Mouse (Mus musculus) Patski (cell line): ENCODE measurements around the gene Tmem44. TPM values are rescaled to one million over a fixed set of nuclear protein-coding genes. Genes with fewer than 3 reads are reported as not detected.
A peak's percentile ranks its signal among the peaks of the same experiment; 100 is the strongest.

Source experiments
- ATAC-seq: fragments of 100-300 bp; one replicate; pipeline ENCODE4 v1.8.0; 2021
- CTCF ChIA-PET: fragments of 350-600 bp; sonication (Branson Sonifier 250); formaldehyde crosslinking; loops from one replicate; lab custom pipeline; 2022; ENCODE audit warnings: inconsistent platforms; lab: Charles Lee
- POLR2A ChIA-PET: fragments of 350-600 bp; sonication (Branson Sonifier 250); formaldehyde crosslinking; loops from one replicate; lab custom pipeline; 2022; ENCODE audit warnings: antibody characterized with exemption, inconsistent platforms; lab: Charles Lee
- DNase-seq: peaks from one replicate; pipeline ENCODE4 v3.0.0-alpha.2; 2011; ENCODE audit warnings: low read depth, low spot score
- H3K27me3 ChIP-seq: fragments of 371-371 bp; one replicate; pipeline ENCODE4 v1.5.1; 2021
- CTCF ChIP-seq: fragments of 100-300 bp; IDR thresholded peaks from one replicate; pipeline ENCODE4 v1.5.1; 2021
- in situ Hi-C: fragments of 300-500 bp; cut with MboI; formaldehyde crosslinking; loops from 3 replicates; pipeline ENCODE4 v1.11.1; 2018; ENCODE audit warnings: low pct_unique_long_range_greater_than_20kb, mixed read lengths
- polyA plus RNA-seq: library from polyadenylated mRNA; unstranded; gene quantifications from one replicate; pipeline ENCODE4 v1.2.3, GENCODE M21; 2021

The Tmem44 gene
- polyA plus RNA-seq, 1 experiment from 2014 or later: 8.0 TPM

DNA sequence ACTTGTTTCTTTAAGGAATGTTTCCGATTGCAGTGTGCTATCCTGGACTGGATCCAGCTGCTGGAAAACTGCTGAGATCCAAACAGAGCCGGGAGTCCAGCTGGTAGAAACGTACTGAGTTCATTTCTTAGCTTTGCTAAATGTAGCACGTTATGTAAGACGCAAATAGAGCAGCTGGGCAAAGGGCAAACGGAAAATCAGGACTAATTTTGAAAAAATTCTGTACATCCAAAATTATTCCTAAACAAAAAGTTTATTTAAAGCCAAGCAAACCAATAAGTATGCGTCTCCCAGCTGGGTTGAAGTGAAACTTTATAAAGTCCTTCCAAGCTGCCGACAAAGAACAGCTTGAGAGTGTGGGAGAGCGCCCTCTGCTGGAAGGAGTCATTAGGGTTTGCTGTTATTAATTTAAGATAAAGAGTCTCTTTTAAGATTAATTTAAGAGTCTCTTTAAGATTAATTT, 30.2 kb downstream of the Tmem44 start:
- DNase-seq (peak; percentile 67), ATAC-seq (no peak)
- ChIA-PET POLR2A (interaction anchor here (1.2 kb wide), 1 partner anchor 13 kb away, joined by 3 read pairs; no protein-coding TSS in a partner anchor), CTCF (interaction anchor here (0.9 to 3.3 kb wide), 18 partner anchors 8 to 266 kb away, joined by 3 to 35 read pairs (median 4); no protein-coding TSS in a partner anchor)
- H3K27me3 ChIP-seq: no peaks in the 10 kb centered on the region
- no peak for TF ChIP-seq CTCF
- in situ Hi-C loops: loop anchor here (5.0 kb wide), 1 partner anchor 268 kb away; no protein-coding TSS in a partner anchor

- ChIA-PET POLR2A (interaction anchor here (0.7 to 1.2 kb wide), 3 partner anchors 9 to 142 kb away, joined by 3 to 5 read pairs (median 3); no protein-coding TSS in a partner anchor), CTCF (interaction anchor here (1.2 to 3.3 kb wide), 6 partner anchors 10 to 256 kb away, joined by 3 to 35 read pairs (median 7); no protein-coding TSS in a partner anchor)
- ATAC-seq (peak; percentile 69), DNase-seq (peak; percentile 92)
- no peaks in the 10 kb centered on the region for H3K27me3 ChIP-seq
- TF ChIP-seq CTCF: no peak
- in situ Hi-C loops: loop anchor here (10.0 kb wide), 2 partner anchors 494 to 784 kb away; no protein-coding TSS in a partner anchor
Measured at GRCm38 (mm10) chr16:30518635-30519034, 32.0 kb downstream of the Tmem44 start.

DNA sequence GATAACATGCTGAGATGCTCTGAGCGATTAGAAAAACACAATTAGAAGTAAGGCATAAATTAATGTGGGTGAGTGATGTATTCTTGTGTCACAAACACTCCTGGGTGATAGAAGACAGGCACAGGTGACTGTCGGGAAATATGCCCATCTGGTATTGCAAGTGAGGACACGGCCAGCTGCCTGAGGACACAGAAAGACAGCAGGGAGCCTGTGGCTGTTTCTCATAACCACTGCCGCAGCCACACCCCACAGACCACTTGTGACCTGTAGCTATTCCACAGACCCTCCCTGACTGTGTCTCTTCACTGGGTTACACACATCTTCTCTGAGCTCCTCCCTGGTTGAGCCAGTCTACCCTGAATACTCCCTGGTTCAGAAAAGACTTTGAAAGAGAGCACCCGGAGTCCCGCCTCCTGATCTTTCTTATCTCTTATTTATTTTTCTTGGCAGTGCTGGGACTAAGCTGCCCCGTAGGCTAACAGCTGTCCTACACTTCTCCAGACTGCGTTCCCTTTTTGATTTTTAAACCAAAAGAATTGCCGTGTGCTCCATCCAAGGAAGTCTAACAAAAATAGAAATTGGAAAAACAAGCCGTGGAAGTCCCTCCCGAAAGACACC, 32.9 kb downstream of the Tmem44 start:
- in situ Hi-C loops: loop anchor here (10.0 kb wide), 2 partner anchors 493 to 783 kb away; no protein-coding TSS in a partner anchor
- CTCF ChIA-PET: interaction anchor here (1.0 to 1.6 kb wide), 5 partner anchors 10 to 142 kb away, joined by 3 to 9 read pairs (median 3); no protein-coding TSS in a partner anchor
- POLR2A ChIA-PET: interaction anchor here (1.0 kb wide), 1 partner anchor 14 kb away, joined by 5 read pairs; no protein-coding TSS in a partner anchor
- H3K27me3 ChIP-seq: no peaks in the 10 kb centered on the region
- DNase-seq (no peak), ATAC-seq (no peak)
- no peak for TF ChIP-seq CTCF

- no peak for TF ChIP-seq CTCF
- no peak for ATAC-seq
- ChIA-PET CTCF (interaction anchor here (1.0 kb wide), 1 partner anchor 9 kb away, joined by 3 read pairs; no protein-coding TSS in a partner anchor), POLR2A (no interaction called here)
- in situ Hi-C loops: loop anchor here (10.0 kb wide), 2 partner anchors 492 to 782 kb away; no protein-coding TSS in a partner anchor
- DNase-seq: no peak
- no peaks in the 10 kb centered on the region for H3K27me3 ChIP-seq
Measured at GRCm38 (mm10) chr16:30516993-30517392, 33.6 kb downstream of the Tmem44 start.

GRCm38 (mm10) chr16:30515418-30515817, 35.2 kb downstream of the Tmem44 start:
- ATAC-seq (no peak), DNase-seq (no peak)
- POLR2A ChIA-PET: no interaction called here
- in situ Hi-C loops: loop anchor here (10.0 kb wide), 2 partner anchors 491 to 781 kb away; no protein-coding TSS in a partner anchor
- CTCF ChIA-PET: interaction anchor here (1.1 to 1.9 kb wide), 5 partner anchors 12 to 263 kb away, joined by 3 to 5 read pairs (median 3); no protein-coding TSS in a partner anchor
- no peak for TF ChIP-seq CTCF
- no peaks in the 10 kb centered on the region for H3K27me3 ChIP-seq

GRCm38 (mm10) chr16:30513050-30514024, 37.3 kb downstream of the Tmem44 start:
- ChIA-PET CTCF (interaction anchor here (1.2 to 2.0 kb wide), 4 partner anchors 7 to 256 kb away, joined by 3 to 6 read pairs (median 6); no protein-coding TSS in a partner anchor), POLR2A (interaction anchor here (0.9 to 1.4 kb wide), 4 partner anchors 9 to 127 kb away, joined by 3 to 6 read pairs (median 3); no protein-coding TSS in a partner anchor)
- no peak for TF ChIP-seq CTCF
- in situ Hi-C loops: loop anchor here (5.0 to 10.0 kb wide), 3 partner anchors 136 to 779 kb away; no protein-coding TSS in a partner anchor
- no peaks in the 10 kb centered on the region for H3K27me3 ChIP-seq
- DNase-seq: peak; percentile 98
- ATAC-seq: peak; percentile 71

- no peak for TF ChIP-seq CTCF
- CTCF ChIA-PET: interaction anchor here (1.2 to 2.0 kb wide), 5 partner anchors 8 to 261 kb away, joined by 3 to 6 read pairs (median 5); no protein-coding TSS in a partner anchor
- POLR2A ChIA-PET: interaction anchor here (0.9 to 1.4 kb wide), 3 partner anchors 10 to 127 kb away, joined by 3 read pairs; no protein-coding TSS in a partner anchor
- H3K27me3 ChIP-seq: no peaks in the 10 kb centered on the region
- in situ Hi-C loops: loop anchor here (5.0 to 10.0 kb wide), 3 partner anchors 135 to 778 kb away; no protein-coding TSS in a partner anchor
- peak; percentile 47 for ATAC-seq
- peak; percentile 88 for DNase-seq
Measured at GRCm38 (mm10) chr16:30512375-30513049, 38.1 kb downstream of the Tmem44 start.

DNA sequence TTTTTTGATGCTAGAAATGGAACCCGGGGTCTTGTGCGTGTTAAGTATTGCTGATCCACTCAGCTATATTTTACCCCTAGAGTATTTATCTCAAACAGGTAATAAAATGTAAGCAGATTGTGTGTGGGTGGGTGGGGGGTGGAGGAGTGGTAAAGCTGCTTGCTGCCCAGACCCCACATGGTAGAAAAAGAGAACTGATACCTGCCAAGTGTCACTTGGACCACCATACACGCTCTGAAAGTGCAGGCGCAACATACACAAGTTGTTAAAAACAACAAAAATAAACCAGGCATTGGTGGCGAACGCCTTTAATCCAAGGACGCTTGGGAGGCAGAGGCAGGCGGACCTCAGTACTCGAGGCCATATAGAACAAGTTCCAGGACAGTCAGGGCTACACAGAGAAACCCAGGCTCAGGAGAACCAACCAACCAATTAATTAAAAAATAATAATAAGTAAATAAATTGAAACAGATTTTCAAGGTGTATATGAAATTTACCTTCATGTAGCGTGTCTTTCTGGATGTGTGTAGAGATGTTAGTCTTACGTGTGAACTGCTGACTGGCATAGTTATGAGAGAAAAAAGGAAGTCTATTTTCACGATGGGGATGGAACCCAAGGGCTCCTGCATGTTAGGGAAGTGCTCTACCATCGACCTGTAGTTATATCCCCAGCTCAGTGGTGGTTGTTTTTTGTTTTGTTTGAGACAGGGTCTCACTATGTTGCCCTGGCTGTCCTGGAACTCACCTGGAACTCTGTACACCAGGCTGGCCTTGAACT, 38.9 kb downstream of the Tmem44 start:
- ChIA-PET CTCF (interaction anchor here (1.5 to 5.6 kb wide), 5 partner anchors 8 to 261 kb away, joined by 3 to 35 read pairs (median 6); no protein-coding TSS in a partner anchor), POLR2A (interaction anchor here (0.7 to 1.2 kb wide), 2 partner anchors 9 to 136 kb away, joined by 3 to 5 read pairs; no protein-coding TSS in a partner anchor)
- DNase-seq (no peak), ATAC-seq (no peak)
- no peaks in the 10 kb centered on the region for H3K27me3 ChIP-seq
- TF ChIP-seq CTCF: no peak
- in situ Hi-C loops: loop anchor here (5.0 to 10.0 kb wide), 3 partner anchors 134 to 777 kb away; no protein-coding TSS in a partner anchor
